Mouse (Mus musculus): Measurements from ENCODE around the gene Gng5. TPM values are rescaled to one million over a fixed set of nuclear protein-coding genes. Genes with fewer than 3 reads are reported as not detected.

The Gng5 gene
- 100 to 1,000 TPM; 372 to 423 TPM for total RNA-seq (2021)
- long read RNA-seq, experiment 1, transcript Gng5-201 (3 exons, 593 nt), result major isoform, 1,132 of 1,140 reads
- long read RNA-seq, experiment 1, partial matches to known transcripts, result 4 of 1,140 reads
- long read RNA-seq, experiment 1, other reads (novel, unspliced or antisense), result 3 of 1,140 reads
- long read RNA-seq, experiment 2, transcript Gng5-201 (3 exons, 593 nt), result major isoform, 1,285 of 1,292 reads
- long read RNA-seq, experiment 2, partial matches to known transcripts, result 7 of 1,292 reads
- long read RNA-seq, experiment 2, other reads (novel, unspliced or antisense), result 0 of 1,292 reads

DNA sequence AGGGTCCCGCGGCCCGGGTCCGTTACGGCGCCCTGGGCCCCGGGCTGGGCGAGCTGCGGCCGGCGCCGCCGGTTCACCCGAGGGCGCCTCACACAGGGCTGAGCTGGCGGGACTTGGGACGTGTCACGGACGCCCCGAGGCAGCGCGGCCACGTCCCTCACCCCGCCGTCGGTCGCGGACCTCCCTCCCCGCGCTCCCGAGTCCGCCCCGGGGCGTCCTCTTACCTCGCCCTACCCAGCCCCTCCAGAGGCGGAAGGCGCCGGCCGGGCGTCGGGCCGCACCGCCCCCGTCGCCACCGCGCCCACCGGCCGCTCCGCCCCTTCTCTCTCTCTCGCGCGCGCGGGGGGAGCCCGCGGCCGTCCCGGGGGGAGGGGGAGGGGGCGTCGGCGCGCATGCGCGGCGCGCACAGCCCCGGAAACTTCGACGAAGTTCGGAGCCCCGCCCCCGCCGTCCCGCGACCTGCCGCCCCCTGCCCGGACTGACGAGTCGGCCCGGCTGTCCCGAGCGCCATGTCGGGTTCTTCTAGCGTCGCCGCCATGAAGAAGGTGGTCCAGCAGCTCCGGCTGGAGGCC lies at the start of gene Gng5, which contains the start of gene Spata1:
Gene Gng5, plus strand, starts transcription at position 377 of the 572 bp plus-strand sequence.
Gene Spata1, minus strand, starts transcription at position 323 of the 572 bp plus-strand sequence.
- DNase-seq, result peak; percentile 78 to 82
- intact Hi-C loops (cut with DNase I), result loop anchor here (1.0 to 10.0 kb wide), 3 partner anchors 22 to 155 kb away; partner anchors contain the start of gene Rpf1

GRCm38 (mm10) chr3:146450371-146450841 lies 49.2 kb upstream of the Gng5 start:
- peak; percentile 86 to 90 for DNase-seq
- intact Hi-C loops (cut with DNase I), result loop anchor here (5.0 kb wide), 1 partner anchor 47 kb away; the partner anchor contains the start of genes Gng5 and Spata1

GRCm38 (mm10) chr3:146451375-146451774 lies 48.2 kb upstream of the Gng5 start:
- intact Hi-C loops (cut with DNase I), result loop anchor here (5.0 kb wide), 1 partner anchor 46 kb away; the partner anchor contains the start of genes Gng5 and Spata1
- no peak for DNase-seq

- DNase-seq, result no peak
These were observed 36.7 kb upstream of the Gng5 start for GRCm38 (mm10) chr3:146462939-146463338.

DNA sequence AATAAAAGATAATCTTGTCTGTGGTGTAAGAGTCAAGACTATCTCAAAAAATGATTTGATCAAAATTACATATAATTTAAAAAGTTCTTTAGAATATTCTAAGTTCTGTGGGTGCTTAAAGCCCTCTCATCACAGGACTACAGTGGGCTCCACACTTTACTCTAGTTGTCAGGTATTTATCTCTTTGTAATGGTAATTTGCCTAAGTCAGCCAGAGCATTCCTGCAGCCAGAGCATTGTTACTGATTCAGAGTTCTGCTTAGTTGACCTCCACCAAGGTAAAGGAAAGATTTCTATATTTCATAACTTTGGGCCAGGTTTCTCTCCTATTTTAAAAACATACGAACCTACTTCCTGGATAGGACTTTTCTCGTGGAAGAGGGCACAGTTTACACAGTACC lies 30.4 kb upstream of the Gng5 start:
- intact Hi-C loops (cut with DNase I), result no loop called here
- no peak for DNase-seq

More at GRCm38 (mm10) chr3:146462939-146463338, 36.7 kb upstream of the Gng5 start:
- intact Hi-C loops (cut with DNase I), result no loop called here

GRCm38 (mm10) chr3:146472657-146473056 lies 26.9 kb upstream of the Gng5 start:
- intact Hi-C loops (cut with DNase I), result no loop called here
- no peak for DNase-seq

DNA sequence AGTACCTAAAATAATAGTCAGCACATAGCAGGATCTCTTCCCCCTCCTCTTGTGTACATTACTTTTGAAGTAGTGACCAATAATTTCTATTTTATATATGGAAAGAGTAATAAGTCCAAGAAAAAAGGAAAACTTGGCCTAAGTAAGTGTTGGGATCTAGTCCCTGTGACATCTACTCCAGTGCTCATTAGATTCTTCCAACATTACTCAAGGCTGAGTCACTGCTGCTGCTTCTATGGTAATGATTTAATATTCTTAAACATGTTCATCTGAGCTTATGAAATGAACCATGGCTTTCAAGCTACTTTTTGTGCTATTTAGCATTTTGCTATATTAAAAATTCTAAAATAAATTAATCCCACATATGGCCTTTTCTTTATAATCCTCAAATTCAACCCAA lies 25.9 kb upstream of the Gng5 start:
- intact Hi-C loops (cut with DNase I), result no loop called here
- DNase-seq, result no peak

GRCm38 (mm10) chr3:146474428-146474827 lies 25.2 kb upstream of the Gng5 start:
- no peak for DNase-seq
- intact Hi-C loops (cut with DNase I), result no loop called here

DNA sequence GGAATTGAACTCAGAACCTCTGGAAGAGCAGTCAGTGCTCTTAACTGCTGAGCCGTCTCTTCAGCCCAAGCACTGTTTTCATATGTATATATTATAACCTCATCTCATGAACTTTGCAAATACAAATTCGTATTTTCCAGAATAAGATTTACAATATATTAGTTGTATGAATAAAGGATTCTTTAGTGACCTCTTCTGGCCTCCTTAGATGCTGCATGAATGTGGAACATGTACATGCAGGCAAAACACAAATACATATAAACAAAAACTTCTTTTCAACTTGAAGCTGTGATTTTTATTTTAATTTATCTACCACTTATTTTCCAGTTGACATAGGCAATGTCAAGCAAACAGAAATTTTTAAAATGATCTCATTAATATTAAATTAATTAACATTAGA lies 17.6 kb upstream of the Gng5 start:
- intact Hi-C loops (cut with DNase I), result no loop called here
- DNase-seq, result no peak

- intact Hi-C loops (cut with DNase I), result no loop called here
These were observed 13.1 kb upstream of the Gng5 start for GRCm38 (mm10) chr3:146486464-146486863.

GRCm38 (mm10) chr3:146494941-146495340 lies 4.7 kb upstream of the Gng5 start:
- no peak for DNase-seq
- intact Hi-C loops (cut with DNase I), result loop anchor here (5.0 to 10.0 kb wide), 2 partner anchors 43 to 150 kb away; no protein-coding TSS in a partner anchor

More at GRCm38 (mm10) chr3:146486464-146486863, 13.1 kb upstream of the Gng5 start:
- DNase-seq, result no peak

DNA sequence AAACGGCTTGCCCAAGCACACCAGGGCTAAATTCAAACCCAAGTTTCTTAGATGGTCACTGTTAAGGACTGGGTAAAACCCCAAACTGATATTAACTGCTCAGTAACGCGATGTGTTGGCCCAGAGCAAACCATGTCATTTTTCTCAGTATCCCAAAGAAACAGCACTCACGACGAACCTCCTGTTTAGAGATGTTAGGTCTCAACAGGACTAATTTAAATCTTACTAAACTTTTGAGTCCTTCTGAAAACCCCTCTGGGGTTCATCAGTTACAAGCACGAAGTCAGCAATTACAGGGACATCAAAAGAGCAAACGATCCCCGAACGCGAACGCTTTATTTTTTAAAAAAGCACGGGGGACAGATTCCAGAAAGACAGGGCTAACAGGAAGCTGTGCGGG lies 618 bp upstream of the Gng5 start:
- DNase-seq, result no peak
- intact Hi-C loops (cut with DNase I), result loop anchor here (5.0 to 10.0 kb wide), 2 partner anchors 47 to 154 kb away; no protein-coding TSS in a partner anchor

- DNase-seq, result peak; percentile 45 to 64
- intact Hi-C loops (cut with DNase I), result loop anchor here (1.0 kb wide), 1 partner anchor 21 kb away; the partner anchor contains the start of gene Rpf1
These were observed 599 bp downstream of the Gng5 start for GRCm38 (mm10) chr3:146500003-146500809.

DNA sequence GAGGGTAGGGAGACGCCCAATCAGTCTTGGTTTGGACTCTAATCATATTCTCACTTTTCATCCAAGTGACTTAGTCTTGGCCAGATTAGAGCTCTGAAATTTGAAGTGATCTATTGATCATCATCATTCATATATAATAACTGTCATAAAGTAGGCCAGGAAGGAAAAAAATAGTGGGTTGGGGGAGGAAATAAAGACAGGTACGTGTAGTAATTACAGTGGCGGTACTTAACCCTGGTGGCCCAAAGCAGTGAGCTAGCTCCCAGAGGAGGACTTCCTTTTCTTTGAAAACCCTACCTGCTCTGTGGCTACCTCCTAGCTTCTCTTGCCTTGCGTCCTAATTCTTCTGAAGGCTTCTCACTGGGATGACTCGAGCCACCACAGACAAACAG lies 1.2 kb downstream of the Gng5 start:
- intact Hi-C loops (cut with DNase I), result loop anchor here (1.0 kb wide), 1 partner anchor 20 kb away; the partner anchor contains the start of gene Rpf1
- DNase-seq, result no peak

- intact Hi-C loops (cut with DNase I), result no loop called here
- DNase-seq, result no peak
These were observed 2.1 kb downstream of the Gng5 start for GRCm38 (mm10) chr3:146501601-146502123.

GRCm38 (mm10) chr3:146506711-146507110 lies 7.1 kb downstream of the Gng5 start:
- no peak for DNase-seq
- intact Hi-C loops (cut with DNase I), result no loop called here

- intact Hi-C loops (cut with DNase I), result no loop called here
- no peak for DNase-seq
These were observed 20.7 kb downstream of the Gng5 start for GRCm38 (mm10) chr3:146520226-146520797.

DNA sequence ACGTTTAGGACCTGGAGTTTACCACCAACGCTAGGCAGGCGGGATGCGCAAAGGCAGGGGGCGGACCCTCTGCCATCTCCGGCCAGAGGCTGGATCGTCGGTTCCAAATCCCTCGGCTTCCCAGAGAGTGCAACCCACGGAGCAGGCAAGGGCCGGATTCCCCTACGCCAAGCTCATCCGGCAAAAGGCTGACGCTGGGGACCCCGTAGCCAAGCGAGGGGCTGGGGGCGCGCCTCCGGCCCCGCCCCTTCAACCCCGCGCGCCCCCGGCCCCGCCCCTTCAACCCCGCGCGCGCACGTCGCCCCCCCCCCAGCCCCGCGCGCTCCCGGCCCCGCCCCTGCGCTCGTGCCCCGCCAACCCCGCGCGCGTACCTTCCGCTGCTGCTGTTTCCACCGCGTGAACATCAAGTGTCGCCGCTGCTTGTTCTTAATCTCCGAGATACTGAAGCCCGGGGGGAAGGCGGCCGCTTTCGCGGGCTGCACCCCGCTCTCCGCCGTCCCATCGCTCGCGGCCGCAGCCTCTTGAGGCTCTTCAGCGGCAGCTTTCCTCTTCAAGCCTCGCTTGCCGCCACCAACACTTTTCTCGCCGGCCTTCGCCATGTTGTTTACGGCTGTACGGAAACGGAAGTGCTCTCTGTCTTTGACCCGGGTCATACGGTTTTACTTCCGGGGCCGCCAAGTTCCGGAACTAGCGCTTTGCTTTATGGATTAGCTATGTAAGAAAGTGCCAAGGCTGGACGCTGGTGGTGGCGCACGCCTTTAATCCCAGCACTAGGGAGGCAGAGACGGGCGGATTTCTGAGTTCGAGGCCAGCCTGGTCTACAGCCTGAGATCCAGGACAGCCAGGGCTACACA lies 21.4 kb downstream of the Gng5 start, which contains the start of gene Rpf1:
Gene Rpf1, minus strand, starts transcription at position 632 of the 854 bp plus-strand sequence.
- intact Hi-C loops (cut with DNase I), result loop anchor here (1.0 kb wide), 1 partner anchor 21 kb away; no protein-coding TSS in a partner anchor

GRCm38 (mm10) chr3:146521652-146522020 lies 22.0 kb downstream of the Gng5 start:
- no peak for DNase-seq
- intact Hi-C loops (cut with DNase I), result loop anchor here (1.0 kb wide), 1 partner anchor 21 kb away; no protein-coding TSS in a partner anchor

More for the DNA sequence above, 21.4 kb downstream of the Gng5 start, which contains the start of gene Rpf1:
- peak; percentile 78 to 82 for DNase-seq
